Mouse (Mus musculus) heart, embryonic 11.5 days (tissue): Measurements from ENCODE around the gene Spcs2. TPM values are rescaled to one million over a fixed set of nuclear protein-coding genes. Genes with fewer than 3 reads are reported as not detected.
A peak's percentile ranks its signal among the peaks of the same experiment; 100 is the strongest.

ENCODE experiments used
- ATAC-seq: fragments of 200-750 bp; cut with Nextera tagmentation; replicated peaks from 2 replicates; pipeline ENCODE4 v1.8.0; 2017; ENCODE audit warnings: moderate library complexity; ENCODE audit not compliant: insufficient number of reproducible peaks, low FRiP score, low TSS enrichment
- H3K27ac ChIP-seq: fragments of 300-500 bp; sonication (generic); 2 replicates; pipeline ENCODE4 v1.5.1; 2014; ENCODE audit warnings: mild to moderate bottlenecking, low read depth, low read length
- H3K27me3 ChIP-seq: fragments of 300-500 bp; sonication (generic); 2 replicates; pipeline ENCODE4 v1.6.1; 2014; ENCODE audit warnings: mild to moderate bottlenecking, low read length, mixed read lengths; ENCODE audit not compliant: control insufficient read depth, insufficient read depth
- H3K36me3 ChIP-seq: fragments of 300-500 bp; sonication (generic); 2 replicates; pipeline ENCODE4 v1.6.1; 2014; ENCODE audit warnings: mild to moderate bottlenecking, low read length, moderate library complexity, mixed read lengths; ENCODE audit not compliant: control insufficient read depth, insufficient read depth
- H3K4me1 ChIP-seq: fragments of 300-500 bp; sonication (generic); 2 replicates; pipeline ENCODE4 v1.6.1; 2014; ENCODE audit warnings: low read length; ENCODE audit not compliant: control insufficient read depth, insufficient read depth
- H3K4me2 ChIP-seq: fragments of 300-500 bp; sonication (generic); 2 replicates; pipeline ENCODE4 v1.6.1; 2014; ENCODE audit warnings: mild to moderate bottlenecking, moderate library complexity
- H3K4me3 ChIP-seq: fragments of 300-500 bp; sonication (generic); 2 replicates; pipeline ENCODE4 v1.5.1; 2014; ENCODE audit warnings: low read depth, low read length
- H3K9ac ChIP-seq: fragments of 300-500 bp; sonication (generic); 2 replicates; pipeline ENCODE4 v1.6.1; 2014; ENCODE audit warnings: mild to moderate bottlenecking, low read depth, low read length, moderate library complexity
- H3K9me3 ChIP-seq: fragments of 300-500 bp; sonication (generic); replicated peaks from 2 replicates; pipeline ENCODE4 v1.6.1; 2016; ENCODE audit warnings: low read length; ENCODE audit not compliant: control insufficient read depth
- WGBS: fragments of 180-500 bp; shearing (Covaris S2); extraction: QIAGEN DNeasy Blood & Tissue Kit; methylation state at CpG from one replicate; pipeline ENCODE4 v1.1.7; 2014; ENCODE audit not compliant: insufficient replicate concordance; 5-methylcytosine and 5-hydroxymethylcytosine counted together
- polyA plus RNA-seq: library from polyadenylated mRNA; unstranded; fragments of >200 nt; fragmentation: Nextera tagmentation; extraction: Ambion mirVana; gene quantifications from 2 replicates; pipeline ENCODE4 v1.2.1, GENCODE M21; 2014

The Spcs2 gene
- polyA plus RNA-seq, 1 experiment from 2014 or later: 208 TPM

GRCm38 (mm10) chr7:99858175-99858812, 5.0 kb downstream of the Spcs2 start:
- Histone ChIP-seq H3K9me3 (no peaks in the 10 kb centered on the region), H3K9ac (peak overlapping the region; percentile 98), H3K36me3 (peaks cover 2% of the 10 kb centered on the region; the same call in 1 of the 2 replicates), H3K4me1 (peaks cover 10% of the 10 kb centered on the region), H3K4me3 (peak overlapping the region; percentile 96), H3K4me2 (peak overlapping the region; percentile 85), H3K27ac (peak overlapping the region; percentile 59; the same call in 1 of the 2 replicates), H3K27me3 (no peaks in the 10 kb centered on the region)
- ATAC-seq: peak; percentile 33
- 1% methylated on average over 19 of the region's 19 CpGs for WGBS

DNA sequence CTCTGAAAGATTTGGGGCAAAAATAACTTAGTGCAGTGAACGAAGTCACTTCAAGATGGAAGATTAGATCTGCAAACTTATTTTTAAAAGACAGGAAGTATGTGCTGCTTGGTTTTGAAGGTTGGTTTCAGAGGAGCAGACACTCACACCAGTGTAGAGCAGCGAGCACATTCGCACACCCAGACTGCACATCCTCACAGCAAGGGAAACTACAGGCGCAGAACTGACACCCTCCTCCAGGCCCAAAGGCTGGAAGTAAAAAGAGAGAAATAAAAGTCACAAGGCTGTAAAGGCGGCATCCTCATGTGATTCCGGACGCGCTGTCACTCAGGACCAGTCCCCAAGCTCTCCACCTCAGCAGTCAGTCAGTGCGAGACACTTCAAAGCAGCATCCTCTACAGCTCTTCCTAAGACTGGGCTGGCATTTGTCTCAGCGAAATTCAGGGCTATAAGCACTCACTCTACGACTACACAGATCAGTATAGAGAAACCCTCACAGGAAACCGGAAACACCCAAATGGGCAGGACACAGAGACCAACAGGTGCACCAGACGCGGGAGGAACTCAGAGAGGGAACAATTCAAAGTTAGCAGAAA, 6.9 kb downstream of the Spcs2 start:
- Histone ChIP-seq H3K4me3 (no peak overlapping the region), H3K4me2 (0 out of 2 replicates have a peak overlapping the region, but pooled peaks have one; percentile 5), H3K27me3 (no peaks in the 10 kb centered on the region), H3K4me1 (peaks cover 16% of the 10 kb centered on the region), H3K27ac (no peak overlapping the region), H3K36me3 (peaks cover 2% of the 10 kb centered on the region; the same call in 1 of the 2 replicates), H3K9me3 (no peaks in the 10 kb centered on the region), H3K9ac (no peak overlapping the region)
- WGBS: 83% methylated on average over 14 of the region's 14 CpGs
- ATAC-seq: no peak

- no peak overlapping the region for H3K27ac ChIP-seq
- H3K9ac ChIP-seq: no peak overlapping the region
- H3K4me3 ChIP-seq: no peak overlapping the region
- no peaks in the 10 kb centered on the region for H3K27me3 ChIP-seq
- no peak for ATAC-seq
- no peak overlapping the region for H3K4me2 ChIP-seq
- peaks cover 16% of the 10 kb centered on the region for H3K4me1 ChIP-seq
- H3K36me3 ChIP-seq: peaks cover 2% of the 10 kb centered on the region; the same call in 1 of the 2 replicates
- WGBS: 89% methylated on average over 4 of the region's 4 CpGs
- no peaks in the 10 kb centered on the region for H3K9me3 ChIP-seq
Measured at GRCm38 (mm10) chr7:99854311-99854710, 9.0 kb downstream of the Spcs2 start.

- no peaks in the 10 kb centered on the region for H3K9me3 ChIP-seq
- H3K4me3 ChIP-seq: no peak overlapping the region
- no peak overlapping the region for H3K27ac ChIP-seq
- ATAC-seq: no peak
- WGBS: 81% methylated on average over 7 of the region's 7 CpGs
- H3K4me2 ChIP-seq: no peak overlapping the region
- H3K27me3 ChIP-seq: no peaks in the 10 kb centered on the region
- peaks cover 4% of the 10 kb centered on the region; the same call in 1 of the 2 replicates for H3K36me3 ChIP-seq
- peaks cover 16% of the 10 kb centered on the region for H3K4me1 ChIP-seq
- H3K9ac ChIP-seq: no peak overlapping the region
Measured at GRCm38 (mm10) chr7:99853350-99853749, 9.9 kb downstream of the Spcs2 start.

- Histone ChIP-seq H3K36me3 (peaks cover 7% of the 10 kb centered on the region), H3K27ac (no peak overlapping the region), H3K4me1 (0 out of 2 replicates have a peak, but pooled peaks cover 9% of the 10 kb centered on the region), H3K4me3 (no peak overlapping the region), H3K27me3 (no peaks in the 10 kb centered on the region), H3K9me3 (no peaks in the 10 kb centered on the region), H3K4me2 (no peak overlapping the region), H3K9ac (no peak overlapping the region)
- 75% methylated on average over 6 of the region's 6 CpGs for WGBS
- no peak for ATAC-seq
Measured at GRCm38 (mm10) chr7:99851618-99852017, 11.6 kb downstream of the Spcs2 start.

- ATAC-seq: no peak
- H3K4me3 ChIP-seq: no peak overlapping the region
- H3K9ac ChIP-seq: no peak overlapping the region
- no peaks in the 10 kb centered on the region for H3K27me3 ChIP-seq
- peaks cover 10% of the 10 kb centered on the region for H3K36me3 ChIP-seq
- H3K4me1 ChIP-seq: peaks cover 13% of the 10 kb centered on the region
- H3K9me3 ChIP-seq: no peaks in the 10 kb centered on the region
- 71% methylated on average over 1 of the region's 1 CpGs for WGBS
- no peak overlapping the region for H3K27ac ChIP-seq
- H3K4me2 ChIP-seq: no peak overlapping the region
Measured at GRCm38 (mm10) chr7:99851121-99851520, 12.1 kb downstream of the Spcs2 start.

DNA sequence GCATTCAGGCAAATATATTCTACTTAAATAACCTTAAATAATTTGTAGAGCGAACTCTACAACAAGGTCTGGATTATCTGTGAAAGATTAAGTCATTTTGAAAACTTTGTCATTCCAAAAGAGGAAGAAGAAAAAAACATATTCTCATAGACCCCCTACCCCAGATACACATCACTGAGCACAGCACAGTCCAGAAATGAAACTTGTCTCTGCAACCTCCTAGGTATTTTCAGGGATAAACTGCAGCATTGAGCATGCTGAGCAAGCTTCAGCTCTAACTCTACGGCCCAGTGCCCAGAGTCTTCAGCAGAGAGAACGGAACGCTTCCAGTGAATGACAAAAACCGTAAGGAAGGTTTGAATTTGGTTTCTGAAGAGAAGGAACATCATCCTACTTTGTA, 12.7 kb downstream of the Spcs2 start:
- no peak overlapping the region for H3K4me2 ChIP-seq
- WGBS: 88% methylated on average over 5 of the region's 5 CpGs
- H3K36me3 ChIP-seq: peaks cover 11% of the 10 kb centered on the region
- H3K9me3 ChIP-seq: no peaks in the 10 kb centered on the region
- H3K9ac ChIP-seq: no peak overlapping the region
- H3K27me3 ChIP-seq: no peaks in the 10 kb centered on the region
- no peak overlapping the region for H3K4me3 ChIP-seq
- no peak overlapping the region for H3K27ac ChIP-seq
- no peak for ATAC-seq
- peaks cover 14% of the 10 kb centered on the region for H3K4me1 ChIP-seq

- peaks cover 10% of the 10 kb centered on the region for H3K4me1 ChIP-seq
- no peak overlapping the region for H3K9ac ChIP-seq
- no peak for ATAC-seq
- peaks cover 18% of the 10 kb centered on the region for H3K36me3 ChIP-seq
- H3K27me3 ChIP-seq: no peaks in the 10 kb centered on the region
- no peaks in the 10 kb centered on the region for H3K9me3 ChIP-seq
- WGBS: 85% methylated on average over 8 of the region's 8 CpGs
- H3K4me2 ChIP-seq: no peak overlapping the region
- H3K27ac ChIP-seq: peak overlapping the region; percentile 43; the same call in 1 of the 2 replicates
- no peak overlapping the region for H3K4me3 ChIP-seq
Measured at GRCm38 (mm10) chr7:99845533-99846236, 17.6 kb downstream of the Spcs2 start.
